Mouse (Mus musculus) cerebellum, adult 9-10 months (tissue): ENCODE data around the gene Rbfox3.

Experiments
- DNase-seq: peaks from one replicate; pipeline ENCODE4 v3.0.0; 2022

Gene Rbfox3

GRCm38 (mm10) chr11:118534382-118535092 is 376.9 kb downstream of the Rbfox3 start:
- no peak for DNase-seq

GRCm38 (mm10) chr11:118530313-118530712 is 381.1 kb downstream of the Rbfox3 start:
- DNase-seq, result no peak

GRCm38 (mm10) chr11:118528761-118529160 is 382.6 kb downstream of the Rbfox3 start:
- DNase-seq, result peak; percentile 64

GRCm38 (mm10) chr11:118525059-118525458 is 386.3 kb downstream of the Rbfox3 start:
- DNase-seq, result no peak

GRCm38 (mm10) chr11:118523496-118524145 is 387.8 kb downstream of the Rbfox3 start:
- peak; percentile 72 for DNase-seq

GRCm38 (mm10) chr11:118520932-118521331 is 390.5 kb downstream of the Rbfox3 start:
- no peak for DNase-seq

- DNase-seq, result no peak
These were observed 391.1 kb downstream of the Rbfox3 start for GRCm38 (mm10) chr11:118520251-118520650.

- DNase-seq, result no peak
These were observed 392.7 kb downstream of the Rbfox3 start for GRCm38 (mm10) chr11:118518743-118519142.

GRCm38 (mm10) chr11:118517924-118518323 is 393.5 kb downstream of the Rbfox3 start:
- no peak for DNase-seq

GRCm38 (mm10) chr11:118512257-118512910 is 399.0 kb downstream of the Rbfox3 start:
- no peak for DNase-seq

GRCm38 (mm10) chr11:118511851-118512250 is 399.5 kb downstream of the Rbfox3 start:
- DNase-seq, result no peak

- no peak for DNase-seq
These were observed 403.1 kb downstream of the Rbfox3 start for GRCm38 (mm10) chr11:118508341-118508740.

GRCm38 (mm10) chr11:118507904-118508303 is 403.5 kb downstream of the Rbfox3 start:
- peak; percentile 92 for DNase-seq

- DNase-seq, result peak; percentile 73
These were observed 404.3 kb downstream of the Rbfox3 start for GRCm38 (mm10) chr11:118507095-118507494.

GRCm38 (mm10) chr11:118504180-118504454 is 407.3 kb downstream of the Rbfox3 start:
- DNase-seq, result no peak

- no peak for DNase-seq
These were observed 407.8 kb downstream of the Rbfox3 start for GRCm38 (mm10) chr11:118503418-118504179.

GRCm38 (mm10) chr11:118502990-118503389 is 408.4 kb downstream of the Rbfox3 start:
- no peak for DNase-seq

GRCm38 (mm10) chr11:118496066-118496689 is 415.2 kb downstream of the Rbfox3 start:
- no peak for DNase-seq

- DNase-seq, result no peak
These were observed 416.3 kb downstream of the Rbfox3 start for GRCm38 (mm10) chr11:118495065-118495464.

GRCm38 (mm10) chr11:118494001-118494737 is 417.2 kb downstream of the Rbfox3 start:
- DNase-seq, result no peak

- DNase-seq, result no peak
These were observed 417.9 kb downstream of the Rbfox3 start for GRCm38 (mm10) chr11:118493458-118493857.

- no peak for DNase-seq
These were observed 420.2 kb downstream of the Rbfox3 start for GRCm38 (mm10) chr11:118491230-118491629.
